Mouse (Mus musculus) hindbrain, embryonic 13.5 days (tissue): ENCODE measurements around the gene Dnajc14. TPM values are rescaled to one million over a fixed set of nuclear protein-coding genes. Genes with fewer than 3 reads are reported as not detected.

ENCODE experiments used
- polyA plus RNA-seq: library from polyadenylated mRNA; unstranded; fragments of >200 nt; fragmentation: Nextera tagmentation; extraction: Ambion mirVana; gene quantifications from 2 replicates; pipeline ENCODE4 v1.2.1, GENCODE M21; 2015

Gene Dnajc14
- polyA plus RNA-seq, 1 experiment from 2014 or later, result 57.5 TPM

Other genes with a start within 250 kb of the Dnajc14 start
- gene Pa2g4, start 238.1 kb upstream of the Dnajc14 start, polyA plus RNA-seq, result 125 and 129 TPM in 2 replicates
- gene Erbb3, start 214.4 kb upstream of the Dnajc14 start, polyA plus RNA-seq, result 3.0 and 3.5 TPM in 2 replicates
- gene Rps26, start 177.3 kb upstream of the Dnajc14 start, polyA plus RNA-seq, result 482 and 485 TPM in 2 replicates
- 14.6 and 15.2 TPM in 2 replicates for gene Ikzf4, start 158.1 kb upstream of the Dnajc14 start, polyA plus RNA-seq
- gene Suox, start 130.0 kb upstream of the Dnajc14 start, polyA plus RNA-seq, result 14.4 and 14.6 TPM in 2 replicates
- 99.1 and 101 TPM in 2 replicates for gene Rab5b, start 107.8 kb upstream of the Dnajc14 start, polyA plus RNA-seq
- 0.32 and 0.70 TPM in 2 replicates for gene Pmel, start 99.9 kb upstream of the Dnajc14 start, polyA plus RNA-seq
- gene Cdk2, start 99.0 kb upstream of the Dnajc14 start, polyA plus RNA-seq, result 26.0 and 26.7 TPM in 2 replicates
- 6.5 and 7.0 TPM in 2 replicates for gene Dgka, start 59.2 kb upstream of the Dnajc14 start, polyA plus RNA-seq
- 46.5 and 50.0 TPM in 2 replicates for gene Pym1, start 56.2 kb upstream of the Dnajc14 start, polyA plus RNA-seq
- gene Mmp19, start 13.2 kb upstream of the Dnajc14 start, polyA plus RNA-seq, result 0.51 and 0.71 TPM in 2 replicates
- 17.9 and 18.8 TPM in 2 replicates for gene Tmem198b, start 308 bp downstream of the Dnajc14 start, polyA plus RNA-seq
- gene Sarnp, start 13.3 kb downstream of the Dnajc14 start, polyA plus RNA-seq, result 185 and 190 TPM in 2 replicates
- gene Ormdl2, start 17.6 kb downstream of the Dnajc14 start, polyA plus RNA-seq, result 30.2 and 34.4 TPM in 2 replicates
- 10.2 and 10.3 TPM in 2 replicates for gene Gdf11, start 87.7 kb downstream of the Dnajc14 start, polyA plus RNA-seq
- gene Cd63, start 96.9 kb downstream of the Dnajc14 start, polyA plus RNA-seq, result 198 and 229 TPM in 2 replicates
- gene Rdh5, start 118.8 kb downstream of the Dnajc14 start, polyA plus RNA-seq, result 16.6 and 19.3 TPM in 2 replicates
- gene Bloc1s1, start 120.0 kb downstream of the Dnajc14 start, polyA plus RNA-seq, result 281 and 286 TPM in 2 replicates
- gene Itga7, start 129.8 kb downstream of the Dnajc14 start, polyA plus RNA-seq, result 5.2 and 6.3 TPM in 2 replicates
- gene Mettl7b, start 156.9 kb downstream of the Dnajc14 start, polyA plus RNA-seq, result not detected in 2 replicates
- gene Olfr9, start 185.4 kb downstream of the Dnajc14 start, polyA plus RNA-seq, result not detected in 2 replicates
- gene Olfr763, start 206.7 kb downstream of the Dnajc14 start, polyA plus RNA-seq, result not detected in 2 replicates
- gene Olfr764-ps1, start 235.8 kb downstream of the Dnajc14 start, polyA plus RNA-seq, result not detected in 2 replicates
- not detected in 2 replicates for gene Olfr765, start 245.9 kb downstream of the Dnajc14 start, polyA plus RNA-seq